Mouse (Mus musculus): ENCODE measurements at regions not wholly inside any gene's neighbourhood (a gene's known extent, or its start where the extent isn't known, plus 50 kb on each side); places are given as distances from the start of the nearest gene placed in this dataset.

DNA sequence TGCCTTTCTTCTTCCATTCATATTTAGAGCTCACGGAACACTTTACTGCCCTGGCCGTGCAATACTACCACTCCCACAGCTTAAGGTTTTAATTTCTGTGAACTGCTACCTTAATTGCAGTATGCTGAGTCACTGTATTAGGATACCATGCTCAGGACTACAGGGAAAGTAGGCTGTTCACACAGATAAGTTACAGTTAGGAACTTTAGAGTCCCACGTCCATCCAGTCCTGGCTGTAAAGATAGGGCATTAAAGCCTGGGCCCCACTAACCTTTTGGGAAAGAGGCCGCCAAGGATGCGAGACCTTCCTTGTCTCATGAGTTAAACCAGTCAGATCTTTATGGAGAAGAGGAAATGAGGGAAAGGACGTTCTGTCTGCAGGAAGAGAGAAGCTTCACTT lies 574.6 kb downstream of the Stpg2 start:
- no peaks in the 10 kb centered on the region for H3K36me3 ChIP-seq (ENCODE audit: control insufficient read depth in 1 of 2, insufficient read depth in 2 of 2, low read length in 2 of 2)
- no peaks in the 10 kb centered on the region for H3K27me3 ChIP-seq (ENCODE audit: control insufficient read depth in 1 of 2, insufficient read depth in 2 of 2, low read length in 2 of 2)
- no peak overlapping the region for H3K27ac ChIP-seq (ENCODE audit: control insufficient read depth, low read depth, low read length)
- H3K9me3 ChIP-seq (replicated peaks; ENCODE audit: insufficient read depth, low read length) = no peaks in the 10 kb centered on the region
- H3K4me3 ChIP-seq (ENCODE audit: control insufficient read depth in 1 of 2, insufficient read depth in 1 of 2, low read depth in 2 of 2, low read length in 2 of 2) = no peak overlapping the region
- no peak for TF ChIP-seq MXI1 (IDR thresholded peaks at IDR 0.05; ENCODE audit: low read depth, low read length)
- TF ChIP-seq ZNF384 (IDR thresholded peaks at IDR 0.05; ENCODE audit: low read depth, low read length) = no peak
- no peak for TF ChIP-seq MAFK (IDR thresholded peaks at IDR 0.05; ENCODE audit: borderline replicate concordance, low read depth, low read length)
- no peak for TF ChIP-seq POLR2A (IDR thresholded peaks at IDR 0.05; ENCODE audit: control insufficient read depth in 1 of 2, insufficient read depth in 1 of 2, low read depth in 1 of 2, low read length in 2 of 2, poor library complexity in 1 of 2)
- no peak for TF ChIP-seq CTCF (IDR thresholded peaks at IDR 0.05 in 2 of 3, conservative IDR thresholded peaks at IDR 0.05 in 1 of 3; ENCODE audit: control insufficient read depth in 1 of 3, insufficient read depth in 1 of 3, low read depth in 2 of 3, low read length in 3 of 3, poor library complexity in 1 of 3, severe bottlenecking in 1 of 3)
- TF ChIP-seq BHLHE40 (IDR thresholded peaks at IDR 0.05; ENCODE audit: borderline replicate concordance, low read depth, low read length) = no peak
- no peak for TF ChIP-seq NELFE (IDR thresholded peaks at IDR 0.05; ENCODE audit: low read depth, low read length)
- TF ChIP-seq MAX (IDR thresholded peaks at IDR 0.05; ENCODE audit: low read length) = no peak
- no peak for TF ChIP-seq MYC (IDR thresholded peaks at IDR 0.05; ENCODE audit: low read depth, low read length)
- TF ChIP-seq RCOR1 (IDR thresholded peaks at IDR 0.05; ENCODE audit: low read depth, low read length) = no peak
- TF ChIP-seq CHD1 (IDR thresholded peaks at IDR 0.05; ENCODE audit: low read depth, low read length) = no peak
- TF ChIP-seq KAT2A (conservative IDR thresholded peaks at IDR 0.05; ENCODE audit: low read depth, low read length) = no peak
- TF ChIP-seq MAZ (IDR thresholded peaks at IDR 0.05; ENCODE audit: low read depth, low read length) = no peak
- no peak for TF ChIP-seq TCF12 (IDR thresholded peaks at IDR 0.05; ENCODE audit: low read depth, low read length)
- no peak for TF ChIP-seq RAD21 (IDR thresholded peaks at IDR 0.05; ENCODE audit: low read depth, low read length)
- TF ChIP-seq USF1 (IDR thresholded peaks at IDR 0.05; ENCODE audit: low read depth, low read length) = no peak
- no peak for TF ChIP-seq MYB (IDR thresholded peaks at IDR 0.05; ENCODE audit: low read depth, low read length)
- TF ChIP-seq HCFC1 (IDR thresholded peaks at IDR 0.05; ENCODE audit: low read depth, low read length) = no peak
- H3K4me1 ChIP-seq (ENCODE audit: control insufficient read depth in 1 of 2, insufficient read depth in 2 of 2, low read length in 2 of 2) = no peaks in the 10 kb centered on the region
- no peak overlapping the region for H3K9ac ChIP-seq (ENCODE audit: control insufficient read depth, low read depth, low read length, poor library complexity, severe bottlenecking)
- DNase-seq (ENCODE audit: low read depth, low spot score) = no peak
- H3K79me2 ChIP-seq (ENCODE audit: control insufficient read depth, insufficient read depth, low read length, poor library complexity) = no peaks in the 10 kb centered on the region

GRCm38 (mm10) chr3:139783406-139783805 lies 577.9 kb downstream of the Stpg2 start:
- no peak for TF ChIP-seq GATA1 (IDR thresholded peaks at IDR 0.05; ENCODE audit: low read depth, low read length)
- no peak for TF ChIP-seq TBP (IDR thresholded peaks at IDR 0.05; ENCODE audit: low read depth, low read length)
- TF ChIP-seq HCFC1 (IDR thresholded peaks at IDR 0.05; ENCODE audit: low read depth, low read length) = no peak
- TF ChIP-seq ZNF384 (IDR thresholded peaks at IDR 0.05; ENCODE audit: low read depth, low read length) = no peak
- TF ChIP-seq ELF1 (IDR thresholded peaks at IDR 0.05; ENCODE audit: low read depth, low read length) = no peak
- no peak for TF ChIP-seq RAD21 (IDR thresholded peaks at IDR 0.05; ENCODE audit: low read depth, low read length)
- no peak for TF ChIP-seq SMC3 (IDR thresholded peaks at IDR 0.05; ENCODE audit: low read depth, low read length)
- TF ChIP-seq MAFK (IDR thresholded peaks at IDR 0.05; ENCODE audit: borderline replicate concordance, low read depth, low read length) = no peak
- TF ChIP-seq TAL1 (IDR thresholded peaks at IDR 0.05; ENCODE audit: low read length) = no peak
- Histone ChIP-seq H3K9me3 (replicated peaks; ENCODE audit: insufficient read depth, low read length) (no peaks in the 10 kb centered on the region), H3K79me2 (ENCODE audit: control insufficient read depth, insufficient read depth, low read length, poor library complexity) (no peaks in the 10 kb centered on the region), H3K27ac (ENCODE audit: control insufficient read depth, low read depth, low read length) (no peak overlapping the region), H3K4me1 (ENCODE audit: control insufficient read depth in 1 of 2, insufficient read depth in 2 of 2, low read length in 2 of 2) (peaks cover 4 to 13% of the 10 kb centered on the region in 2 experiments), H3K9ac (ENCODE audit: control insufficient read depth, low read depth, low read length, poor library complexity, severe bottlenecking) (no peak overlapping the region), H3K36me3 (ENCODE audit: control insufficient read depth in 1 of 2, insufficient read depth in 2 of 2, low read length in 2 of 2) (peaks cover 0 to 9% of the 10 kb centered on the region in 2 experiments; a peak in 2 of 4 replicates), H3K27me3 (ENCODE audit: control insufficient read depth in 1 of 2, insufficient read depth in 2 of 2, low read length in 2 of 2) (no peaks in the 10 kb centered on the region), H3K4me3 (ENCODE audit: control insufficient read depth in 1 of 2, insufficient read depth in 1 of 2, low read depth in 2 of 2, low read length in 2 of 2) (no peak overlapping the region)
- DNase-seq (ENCODE audit: low read depth, low spot score) = no peak

All from MEL (cell line).